Mouse (Mus musculus) right cerebral cortex, postnatal 25 days (tissue): ENCODE data around the gene Dhh.

Experiments
- DNase-seq: peaks from one replicate; pipeline ENCODE4 v3.0.0; 2022

Dhh gene

DNA sequence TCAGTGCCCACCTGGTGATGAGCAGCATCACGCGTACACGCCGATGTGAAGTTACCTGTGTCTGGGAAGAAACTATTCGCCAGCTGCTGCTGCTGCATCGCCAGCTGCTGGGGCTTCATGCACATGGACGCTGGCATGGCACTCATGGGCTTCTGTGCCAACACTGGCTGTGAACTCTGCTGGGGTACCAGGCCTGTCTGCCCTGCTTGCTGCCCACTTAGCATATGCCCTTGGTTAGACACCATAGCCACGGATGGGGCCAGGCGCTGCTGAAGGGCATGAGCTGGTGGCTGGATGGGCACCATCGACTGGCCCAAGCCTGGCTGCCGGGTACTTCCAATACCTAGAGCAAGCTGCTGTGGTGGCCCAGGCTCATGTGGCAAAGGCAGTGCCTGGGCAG lies 49.2 kb downstream of the Dhh start:
- no peak for DNase-seq

DNA sequence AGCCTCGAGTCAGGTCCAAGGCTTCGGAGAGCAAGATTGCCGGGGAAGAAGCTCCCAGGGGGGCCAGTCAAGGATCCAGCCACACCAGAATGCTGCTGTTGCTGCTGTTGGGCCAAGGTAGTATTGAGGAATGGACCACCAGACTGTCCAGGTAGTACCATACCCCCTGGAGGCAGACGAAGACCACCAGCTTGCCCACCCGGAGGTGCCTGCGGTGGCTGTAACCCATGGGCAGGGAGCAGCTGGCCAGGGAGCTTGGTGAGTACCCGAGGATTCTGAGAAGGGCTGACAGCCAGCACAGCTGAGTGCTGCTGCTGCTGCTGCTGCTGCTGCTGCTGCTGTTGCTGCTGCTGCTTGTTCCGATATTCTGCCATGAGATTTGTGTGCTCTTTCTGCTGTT lies 52.2 kb downstream of the Dhh start:
- no peak for DNase-seq

DNA sequence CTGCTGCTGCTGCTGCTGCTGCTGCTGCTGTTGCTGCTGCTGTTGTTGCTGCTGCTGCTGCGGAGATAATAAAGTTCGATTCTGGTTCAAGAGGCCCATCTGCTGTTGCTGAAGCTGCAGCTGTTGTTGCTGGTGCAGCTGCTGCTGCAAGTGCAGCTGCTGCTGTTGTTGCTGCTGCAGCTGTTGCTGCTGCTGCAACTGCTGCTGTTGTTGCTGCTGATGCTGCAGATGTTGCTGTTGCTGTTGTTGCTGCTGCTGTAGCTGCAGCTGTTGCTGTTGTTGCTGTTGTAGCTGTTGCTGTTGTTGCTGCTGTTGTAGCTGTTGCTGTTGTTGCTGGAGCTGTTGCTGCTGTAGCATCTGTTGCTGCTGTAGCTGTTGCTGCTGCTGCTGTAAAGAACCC lies 53.2 kb downstream of the Dhh start:
- no peak for DNase-seq

DNA sequence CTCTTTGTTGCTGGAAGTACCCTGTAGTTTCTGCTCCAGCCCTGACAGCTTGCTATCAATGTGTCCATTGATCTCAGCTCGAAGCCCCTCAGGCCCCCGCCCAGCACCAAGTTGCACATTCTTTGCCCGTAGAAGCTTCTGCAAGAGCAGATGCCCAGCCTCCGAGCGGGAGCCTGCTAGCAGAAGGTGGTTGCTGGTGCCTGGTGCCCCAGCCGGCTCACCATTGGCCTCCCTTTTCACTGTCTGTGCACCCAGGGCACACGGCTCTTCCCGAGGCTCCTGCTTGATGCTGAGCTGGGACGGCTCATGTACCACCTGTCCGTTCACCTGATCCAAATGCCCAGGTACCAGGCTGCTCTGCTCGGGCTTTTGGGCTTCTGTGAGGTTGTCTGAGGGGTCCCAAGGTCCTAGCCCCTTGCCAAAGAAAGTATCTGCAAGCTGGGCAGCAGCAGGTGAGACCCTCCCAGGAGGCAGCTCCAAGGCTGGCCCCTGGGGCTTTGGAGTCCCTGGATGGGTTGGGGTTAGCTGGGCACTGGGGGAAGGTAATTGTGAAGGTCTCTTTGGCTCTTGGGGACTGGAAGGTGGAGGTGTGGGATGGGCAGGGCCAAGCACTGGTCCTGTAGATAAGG lies 54.6 kb downstream of the Dhh start:
- DNase-seq: no peak
